In genomic region chr13:112010464-112010863, GRCm38 (mm10) we compare ENCODE assay signal across 16 mouse cellular contexts.
DNase-seq lines count a peak whose midpoint lies in the region; ATAC-seq and TF ChIP-seq lines count a peak whose summit lies in the region.
"Had no signal": no experiment of that assay in that cellular context is flagged by ENCODE, and none has a peak within 500 bp of the region (broad histone marks: within the 10 kb centered on the region; RNA-seq: fewer than 3 reads in every experiment).

No protein-coding gene starts in this region.

- no peak overlapping the region for H3K4me2 ChIP-seq in heart, embryonic 15.5 days
- no peak overlapping the region for H3K4me2 ChIP-seq in heart, embryonic 12.5 days
- H3K4me2 ChIP-seq in lung, embryonic 14.5 days: no peak overlapping the region
- no peak overlapping the region for H3K4me2 ChIP-seq in stomach, embryonic 15.5 days
- no peak overlapping the region for H3K4me2 ChIP-seq in stomach, postnatal 0 days (replicated peaks; ENCODE audit: low read depth)
- H3K4me2 ChIP-seq: embryonic facial prominence, embryonic 13.5 days; forebrain, embryonic 13.5 days; heart, embryonic 11.5 days; hindbrain, embryonic 15.5 days had no signal

- TF ChIP-seq CTCF in lung, embryonic 14.5 days (IDR thresholded peaks at IDR 0.05; ENCODE audit: low read depth): no peak
- no peak for TF ChIP-seq CTCF in stomach, postnatal 0 days (IDR thresholded peaks at IDR 0.05; ENCODE audit: low read depth)

- WGBS in heart, embryonic 15.5 days: 69% methylated on average over 8 of the region's 8 CpGs
- WGBS in heart, embryonic 12.5 days: 72% methylated on average over 8 of the region's 8 CpGs
- WGBS in lung, embryonic 14.5 days: 52% methylated on average over 8 of the region's 8 CpGs
- WGBS in stomach, embryonic 15.5 days: 44% methylated on average over 8 of the region's 8 CpGs
- 42% methylated on average over 8 of the region's 8 CpGs for WGBS in stomach, postnatal 0 days

- H3K27me3 ChIP-seq in heart, embryonic 15.5 days: no peaks in the 10 kb centered on the region
- H3K27me3 ChIP-seq in heart, embryonic 12.5 days (replicated peaks): no peaks in the 10 kb centered on the region
- H3K27me3 ChIP-seq in lung, embryonic 14.5 days (ENCODE audit: insufficient read depth, low read length): no peaks in the 10 kb centered on the region
- no peaks in the 10 kb centered on the region for H3K27me3 ChIP-seq in stomach, embryonic 15.5 days (replicated peaks)
- no peaks in the 10 kb centered on the region for H3K27me3 ChIP-seq in stomach, postnatal 0 days (ENCODE audit: control insufficient read depth, insufficient read depth, low read length)
- H3K27me3 ChIP-seq: embryonic facial prominence, embryonic 13.5 days; forebrain, embryonic 13.5 days; hindbrain, embryonic 15.5 days had no signal

- H3K27ac ChIP-seq in heart, embryonic 15.5 days: peak overlapping the region; percentile 27; the same call in 1 of the 2 replicates
- H3K27ac ChIP-seq in heart, embryonic 12.5 days (ENCODE audit: poor library complexity, severe bottlenecking): no peak overlapping the region
- H3K27ac ChIP-seq in lung, embryonic 14.5 days (ENCODE audit: low read depth): peak overlapping the region; percentile 58
- 0 out of 2 replicates have a peak overlapping the region, but pooled peaks have one; percentile 28 for H3K27ac ChIP-seq in stomach, embryonic 15.5 days
- no peak overlapping the region for H3K27ac ChIP-seq in stomach, postnatal 0 days (replicated peaks)
- H3K27ac ChIP-seq: embryonic facial prominence, embryonic 13.5 days; forebrain, embryonic 13.5 days; hindbrain, embryonic 15.5 days had no signal

- no peaks in the 10 kb centered on the region for H3K36me3 ChIP-seq in heart, embryonic 15.5 days
- no peaks in the 10 kb centered on the region for H3K36me3 ChIP-seq in heart, embryonic 12.5 days
- no peaks in the 10 kb centered on the region for H3K36me3 ChIP-seq in lung, embryonic 14.5 days (ENCODE audit: insufficient read depth)
- H3K36me3 ChIP-seq in stomach, embryonic 15.5 days: no peaks in the 10 kb centered on the region
- no peaks in the 10 kb centered on the region for H3K36me3 ChIP-seq in stomach, postnatal 0 days (ENCODE audit: control insufficient read depth, insufficient read depth, low read length)
- H3K36me3 ChIP-seq: embryonic facial prominence, embryonic 13.5 days; hindbrain, embryonic 15.5 days had no signal

- no peak overlapping the region for H3K9ac ChIP-seq in heart, embryonic 15.5 days
- H3K9ac ChIP-seq in heart, embryonic 12.5 days: no peak overlapping the region
- no peak overlapping the region for H3K9ac ChIP-seq in lung, embryonic 14.5 days
- no peak overlapping the region for H3K9ac ChIP-seq in stomach, embryonic 15.5 days
- no peak overlapping the region for H3K9ac ChIP-seq in stomach, postnatal 0 days (ENCODE audit: low read length)
- H3K9ac ChIP-seq: embryonic facial prominence, embryonic 13.5 days; forebrain, embryonic 13.5 days; forebrain, postnatal 0 days; hindbrain, embryonic 15.5 days had no signal

- ATAC-seq in heart, embryonic 15.5 days (replicated peaks; ENCODE audit: insufficient number of reproducible peaks, insufficient read depth, low FRiP score, low read depth): 0 out of 2 replicates have a peak, but pooled peaks have one; percentile 47
- no peak for ATAC-seq in heart, embryonic 12.5 days (ENCODE audit: insufficient number of reproducible peaks, low FRiP score)
- no peak for ATAC-seq in lung, embryonic 14.5 days (ENCODE audit: insufficient read depth)
- no peak for ATAC-seq in stomach, embryonic 15.5 days (ENCODE audit: insufficient read depth, low FRiP score, low read depth)
- ATAC-seq in stomach, postnatal 0 days (ENCODE audit: low FRiP score, low TSS enrichment): no peak
- ATAC-seq: forebrain, embryonic 13.5 days; forebrain, postnatal 0 days had no signal

- DNase-seq in lung, embryonic 14.5 days: peak; percentile 68
- DNase-seq in lung, adult 18-20 months: no peak
- DNase-seq in stomach, postnatal 0 days (ENCODE audit: low spot score): no peak
- DNase-seq: adrenal gland, postnatal 25 days; cerebellum, adult 18-20 months; cerebellum, adult 9-11 months; cerebellum, postnatal 36 days; forebrain, postnatal 0 days; gastrocnemius, postnatal 14 days had no signal

- no peak overlapping the region for H3K4me3 ChIP-seq in heart, embryonic 15.5 days
- no peak overlapping the region for H3K4me3 ChIP-seq in heart, embryonic 12.5 days
- no peak overlapping the region for H3K4me3 ChIP-seq in lung, embryonic 14.5 days (ENCODE audit: low read depth, low read length)
- no peak overlapping the region for H3K4me3 ChIP-seq in stomach, embryonic 15.5 days (replicated peaks)
- H3K4me3 ChIP-seq in stomach, postnatal 0 days (ENCODE audit: low read depth, low read length): no peak overlapping the region
- H3K4me3 ChIP-seq: embryonic facial prominence, embryonic 13.5 days; forebrain, embryonic 13.5 days; hindbrain, embryonic 15.5 days had no signal

- no peaks in the 10 kb centered on the region for H3K9me3 ChIP-seq in heart, embryonic 15.5 days (replicated peaks)
- peaks cover 17% of the 10 kb centered on the region; the same call in 1 of the 2 replicates for H3K9me3 ChIP-seq in heart, embryonic 12.5 days (replicated peaks)
- H3K9me3 ChIP-seq in lung, embryonic 14.5 days (ENCODE audit: low read depth, low read length): peaks cover 6% of the 10 kb centered on the region; the same call in 1 of the 2 replicates
- no peaks in the 10 kb centered on the region for H3K9me3 ChIP-seq in stomach, embryonic 15.5 days
- no peaks in the 10 kb centered on the region for H3K9me3 ChIP-seq in stomach, postnatal 0 days (ENCODE audit: control insufficient read depth, low read length)
- H3K9me3 ChIP-seq: embryonic facial prominence, embryonic 13.5 days; hindbrain, embryonic 15.5 days had no signal

- TF ChIP-seq EP300 in stomach, postnatal 0 days (optimal IDR thresholded peaks at IDR 0.05): no peak

- H3K4me1 ChIP-seq in heart, embryonic 15.5 days (replicated peaks): 0 out of 2 replicates have a peak, but pooled peaks cover 3% of the 10 kb centered on the region
- H3K4me1 ChIP-seq in heart, embryonic 12.5 days (replicated peaks): no peaks in the 10 kb centered on the region
- H3K4me1 ChIP-seq in lung, embryonic 14.5 days (ENCODE audit: insufficient read depth): peaks cover 7% of the 10 kb centered on the region
- no peaks in the 10 kb centered on the region; the same call in 1 of the 2 replicates for H3K4me1 ChIP-seq in stomach, embryonic 15.5 days
- no peaks in the 10 kb centered on the region for H3K4me1 ChIP-seq in stomach, postnatal 0 days (replicated peaks; ENCODE audit: control insufficient read depth, insufficient read depth)
- H3K4me1 ChIP-seq: embryonic facial prominence, embryonic 13.5 days; forebrain, embryonic 13.5 days; hindbrain, embryonic 15.5 days had no signal

Comparison
In these comparisons a context has a peak if more than half of its experiments do, and no peak if none do; other contexts are left out.
1. H3K27ac ChIP-seq: peak in heart, embryonic 15.5 days (single experiment), lung, embryonic 14.5 days (single experiment) and stomach, embryonic 15.5 days (single experiment); none in heart, embryonic 12.5 days (single experiment) and stomach, postnatal 0 days (single experiment).